Mouse (Mus musculus) myocyte (in vitro differentiated cells): Measurements from ENCODE around the gene Kcnab1.

Experiments used
- MYOG ChIP-seq, 3 experiments: IDR thresholded peaks; one replicate each; pipeline ENCODE4 v1.6.1; 2011; ENCODE audit warnings: control low read depth in 2 of 3, low read depth in 2 of 3, mild to moderate bottlenecking in 2 of 3; ENCODE audit not compliant: insufficient read length in 2 of 3, control insufficient read depth in 1 of 3, insufficient read depth in 1 of 3
- POLR2A ChIP-seq: IDR thresholded peaks from one replicate; pipeline ENCODE4 v1.6.1; 2011; ENCODE audit warnings: low read depth, mild to moderate bottlenecking, control low read depth, moderate library complexity; ENCODE audit not compliant: insufficient read length
- POLR2AphosphoS2 ChIP-seq: IDR thresholded peaks from one replicate; pipeline ENCODE4 v1.6.1; 2011; ENCODE audit warnings: low read depth, control low read depth; ENCODE audit not compliant: insufficient read length
- USF1 ChIP-seq: IDR thresholded peaks from one replicate; pipeline ENCODE4 v1.6.1; 2011; ENCODE audit warnings: low read depth, mild to moderate bottlenecking, control low read depth, moderate library complexity

DNA sequence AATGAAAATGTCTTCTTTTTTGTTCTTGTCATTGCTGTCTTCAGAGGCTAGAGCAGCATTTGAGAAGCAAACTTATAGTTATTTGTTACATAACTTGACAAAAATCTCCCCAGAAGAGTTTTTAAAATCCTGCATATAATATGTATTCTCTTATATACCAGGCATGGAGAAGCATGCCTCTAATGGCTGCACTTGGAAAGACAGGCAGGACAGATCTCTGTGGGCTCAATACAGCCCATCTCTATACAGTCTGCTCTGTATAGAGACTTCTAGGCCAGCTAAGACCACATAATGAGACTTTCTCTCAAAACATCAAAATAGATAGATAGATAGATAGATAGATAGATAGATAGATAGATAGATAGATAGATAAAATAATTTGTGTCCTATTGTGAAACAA is 111.1 kb downstream of the Kcnab1 start:
- TF ChIP-seq POLR2A (no peak), USF1 (no peak), POLR2AphosphoS2 (no peak), MYOG (IDR thresholded peaks at IDR 0.05; ENCODE audit: control insufficient read depth in 1 of 3, insufficient read depth in 1 of 3, insufficient read length in 2 of 3, low read depth in 2 of 3) (no peak)
